Mouse (Mus musculus) liver, adult 2 months (tissue): ENCODE measurements around the gene Prdm8. TPM values are rescaled to one million over a fixed set of nuclear protein-coding genes. Genes with fewer than 3 reads are reported as not detected.

Experiments
- DNase-seq: peaks from one replicate; pipeline ENCODE4 v3.0.0-alpha.2; 2011; ENCODE audit warnings: low read depth, low spot score; ENCODE audit errors: extremely low read depth
- H3K27ac ChIP-seq: fragments of 200-500 bp; replicated peaks from 2 replicates; pipeline ENCODE4 v1.5.1; 2012; ENCODE audit warnings: low read depth, mild to moderate bottlenecking, control low read depth, inconsistent platforms, low read length; ENCODE audit not compliant: insufficient read depth
- H3K27me3 ChIP-seq: fragments of 200-500 bp; 2 replicates; pipeline ENCODE4 v1.6.1; 2012; ENCODE audit warnings: mild to moderate bottlenecking, moderate library complexity, low read length, inconsistent platforms; ENCODE audit not compliant: control insufficient read depth, insufficient read depth
- H3K36me3 ChIP-seq: fragments of 200-500 bp; 2 replicates; pipeline ENCODE4 v1.6.1; 2012; ENCODE audit warnings: low read length, inconsistent platforms; ENCODE audit not compliant: control insufficient read depth, insufficient read depth
- H3K4me1 ChIP-seq: fragments of 200-500 bp; 2 replicates; pipeline ENCODE4 v1.6.1; 2011; ENCODE audit warnings: low read length; ENCODE audit not compliant: control insufficient read depth, insufficient read depth
- H3K4me3 ChIP-seq: fragments of 200-500 bp; 2 replicates; pipeline ENCODE4 v1.5.1; 2011; ENCODE audit warnings: low read depth, mild to moderate bottlenecking, control low read depth, low read length, moderate library complexity; ENCODE audit not compliant: insufficient read depth
- H3K79me2 ChIP-seq: fragments of 200-500 bp; 2 replicates; pipeline ENCODE4 v1.6.1; 2012; ENCODE audit warnings: inconsistent platforms, mild to moderate bottlenecking, low read length, moderate library complexity; ENCODE audit not compliant: control insufficient read depth, insufficient read depth
- H3K9ac ChIP-seq: fragments of 200-500 bp; 2 replicates; pipeline ENCODE4 v1.6.1; 2012; ENCODE audit warnings: low read depth, mild to moderate bottlenecking, control low read depth, inconsistent platforms, low read length
- CTCF ChIP-seq: fragments of 200-500 bp; IDR thresholded peaks from 2 replicates; pipeline ENCODE4 v1.5.1; 2011; ENCODE audit warnings: low read depth, low read length, control low read depth
- POLR2A ChIP-seq: fragments of 200-500 bp; IDR thresholded peaks from 2 replicates; pipeline ENCODE4 v1.6.1; 2011; ENCODE audit warnings: low read length, control low read depth; ENCODE audit not compliant: insufficient read depth; ENCODE audit errors: extremely low read depth
- WGBS: fragments of 180-500 bp; shearing (Covaris S2); methylation state at CpG from one replicate; pipeline ENCODE4 v1.1.7; 2018; 5-methylcytosine and 5-hydroxymethylcytosine counted together
- polyA plus RNA-seq: library from polyadenylated mRNA; depleted of rRNA; stranded (reverse); fragments of >200 nt; gene quantifications from 2 replicates; pipeline ENCODE4 v1.2.3, GENCODE M21; 2012; rRNA removed
- total RNA-seq: library from RNA; depleted of rRNA; stranded (reverse); fragments of >200 nt; gene quantifications from 2 replicates; pipeline ENCODE4 v1.2.3, GENCODE M21; 2014; rRNA removed

Gene Prdm8
- total RNA-seq: not detected in 2 replicates
- polyA plus RNA-seq: not detected in 2 replicates

DNA sequence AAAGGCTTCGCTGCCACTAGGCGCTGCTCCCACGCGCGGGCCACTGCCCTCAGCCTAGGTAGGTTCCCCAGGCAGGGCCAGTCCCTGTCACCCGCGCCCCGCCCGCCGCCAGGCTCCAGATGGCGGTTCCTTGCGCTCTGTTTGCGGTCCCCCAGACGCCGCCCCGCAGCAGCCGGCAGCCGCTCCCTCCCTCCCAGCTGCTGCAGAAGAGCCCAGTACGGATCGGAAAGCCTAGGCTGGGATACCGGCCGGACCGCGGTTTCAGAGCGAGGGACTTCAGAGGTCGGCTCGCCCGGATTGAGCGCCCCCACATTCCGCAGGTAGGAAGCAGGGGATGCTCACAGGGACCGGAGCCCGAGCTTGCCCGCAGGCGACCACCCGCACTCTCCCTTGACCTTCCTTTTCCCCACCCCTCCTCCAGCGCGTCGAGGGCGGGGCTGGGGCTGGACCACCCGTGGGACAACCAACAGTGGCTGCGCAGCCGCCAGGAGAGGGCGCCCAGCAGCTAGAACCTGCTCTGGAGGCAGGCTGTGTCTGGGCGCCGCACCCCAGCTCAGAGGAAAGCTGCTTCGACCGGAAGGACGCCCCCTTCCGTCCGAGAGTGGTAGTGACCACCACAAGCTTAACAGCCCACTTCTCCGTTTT is at the start of gene Prdm8:
Gene Prdm8 (plus strand): TSS at position 19 of the 645 bp plus-strand sequence.
- H3K4me1 ChIP-seq: peaks cover 2% of the 10 kb centered on the region; the same call in 1 of the 2 replicates
- H3K4me3 ChIP-seq: peak within 1 kb of the TSS; percentile 52; the same call in 1 of the 2 replicates
- no peak within 1 kb of the TSS for H3K9ac ChIP-seq
- WGBS: under 1% methylated on average over 51 of the region's 51 CpGs
- H3K27me3 ChIP-seq: peaks cover 29% of the 10 kb centered on the region
- H3K36me3 ChIP-seq: no peaks in the 10 kb centered on the region
- H3K79me2 ChIP-seq: no peaks in the 10 kb centered on the region
- no peak within 1 kb of the TSS for H3K27ac ChIP-seq
- TF ChIP-seq POLR2A (no peak), CTCF (peak; percentile 77)
- DNase-seq: no peak

DNA sequence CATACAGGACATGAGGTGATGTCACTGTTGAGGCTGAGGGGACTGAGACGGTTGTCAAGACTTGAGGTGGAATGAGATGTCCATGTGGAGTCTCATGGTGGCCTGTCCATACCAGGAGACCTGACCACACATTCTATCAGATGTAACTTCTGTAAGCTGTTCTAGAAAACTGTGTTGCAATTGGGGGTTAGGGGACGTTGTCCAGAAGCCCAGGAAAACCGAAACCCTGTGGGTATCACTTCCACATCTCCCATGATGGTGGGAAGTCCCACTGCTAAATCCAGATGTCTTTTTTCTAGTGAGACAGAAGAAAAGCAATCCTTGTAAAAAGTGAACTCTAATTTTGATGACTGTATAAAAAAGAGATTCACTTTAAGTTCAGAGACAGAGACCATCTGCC is 39.9 kb upstream of the Prdm8 start:
- no peak overlapping the region for H3K9ac ChIP-seq
- H3K4me1 ChIP-seq: no peaks in the 10 kb centered on the region
- no peaks in the 10 kb centered on the region for H3K79me2 ChIP-seq
- WGBS: 78% methylated on average over 3 of the region's 3 CpGs
- TF ChIP-seq CTCF: no peak
- no peak for TF ChIP-seq POLR2A
- no peak overlapping the region for H3K27ac ChIP-seq
- no peaks in the 10 kb centered on the region for H3K27me3 ChIP-seq
- DNase-seq: no peak
- H3K36me3 ChIP-seq: no peaks in the 10 kb centered on the region
- no peak overlapping the region for H3K4me3 ChIP-seq

DNA sequence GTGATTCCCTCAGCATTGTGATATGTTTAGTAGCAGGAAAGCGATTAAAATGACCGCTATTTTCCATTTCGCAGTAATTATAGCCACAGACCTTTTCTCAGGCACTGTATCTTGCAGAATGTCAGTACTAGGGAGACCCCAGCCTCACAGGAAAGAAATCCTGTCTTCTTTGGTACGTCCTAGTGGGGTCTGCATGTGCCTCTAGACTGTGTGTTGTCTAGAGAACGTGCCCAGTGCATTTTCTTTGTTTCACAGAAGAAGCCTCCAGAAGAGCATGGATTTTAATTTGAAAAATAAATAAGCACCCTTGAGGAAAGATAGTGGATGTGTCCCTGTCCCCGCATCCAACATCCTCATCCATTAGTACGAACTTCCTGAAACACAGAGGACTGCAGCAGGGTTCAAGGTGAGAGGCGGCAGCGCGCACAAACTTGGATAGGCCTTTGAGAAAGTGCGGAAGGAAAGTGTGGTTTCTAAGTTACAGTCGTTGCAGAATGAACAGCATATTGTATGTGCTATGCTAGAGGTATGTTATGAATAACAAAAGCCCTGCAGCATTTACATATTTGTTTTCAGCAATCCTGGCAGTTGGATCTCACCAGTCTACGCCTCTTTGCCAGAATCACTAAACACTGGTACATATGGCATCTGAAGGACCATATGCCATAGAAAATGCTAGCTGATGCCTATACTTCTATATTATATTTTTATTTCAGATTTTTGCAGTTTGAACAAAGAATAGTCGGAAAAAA is 28.3 kb upstream of the Prdm8 start:
- Histone ChIP-seq H3K79me2 (no peaks in the 10 kb centered on the region), H3K27me3 (no peaks in the 10 kb centered on the region), H3K36me3 (no peaks in the 10 kb centered on the region), H3K27ac (no peak overlapping the region), H3K9ac (no peak overlapping the region), H3K4me1 (no peaks in the 10 kb centered on the region), H3K4me3 (no peak overlapping the region)
- DNase-seq: no peak
- 78% methylated on average over 14 of the region's 14 CpGs for WGBS
- TF ChIP-seq POLR2A (no peak), CTCF (no peak)

DNA sequence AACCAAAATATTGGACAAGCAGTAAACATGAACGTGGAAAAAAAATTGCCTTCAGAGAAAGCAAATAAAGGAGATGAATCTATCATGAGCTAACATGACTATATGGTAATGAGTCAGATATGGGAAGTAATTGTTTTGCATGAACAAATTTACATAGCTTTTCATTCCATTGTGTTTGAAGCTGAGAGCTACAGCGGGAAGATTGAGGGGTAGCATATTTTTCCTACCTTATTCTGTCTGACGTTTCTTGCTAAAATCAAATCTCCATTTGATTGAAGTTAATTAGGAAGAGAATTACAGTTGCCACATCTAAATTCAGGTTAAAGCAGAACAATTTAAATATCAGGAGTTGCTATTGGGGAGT is 27.7 kb upstream of the Prdm8 start:
- Histone ChIP-seq H3K27ac (no peak overlapping the region), H3K36me3 (no peaks in the 10 kb centered on the region), H3K79me2 (no peaks in the 10 kb centered on the region), H3K9ac (no peak overlapping the region), H3K4me1 (no peaks in the 10 kb centered on the region), H3K4me3 (no peak overlapping the region), H3K27me3 (no peaks in the 10 kb centered on the region)
- DNase-seq: no peak
- WGBS: 90% methylated on average over 3 of the region's 3 CpGs
- TF ChIP-seq POLR2A (no peak), CTCF (no peak)

DNA sequence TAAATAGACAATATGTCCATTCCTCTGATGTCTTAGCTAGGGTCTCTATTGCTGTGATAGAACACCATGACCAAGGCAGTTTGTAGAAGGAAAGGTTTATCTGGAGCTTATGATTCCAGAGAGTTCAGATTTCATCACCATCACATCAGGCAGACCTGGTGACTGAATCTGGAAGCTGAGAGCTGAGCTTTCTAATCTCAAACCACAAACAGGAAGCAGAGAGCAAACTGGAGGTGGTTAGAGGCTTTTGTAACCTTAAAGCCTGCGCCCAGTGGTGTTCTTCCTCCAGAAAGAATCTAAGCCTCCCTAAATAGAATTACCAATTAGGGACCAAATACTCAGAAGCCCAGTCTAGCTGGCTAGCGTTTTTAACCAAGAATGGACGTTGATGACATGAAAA is 20.1 kb upstream of the Prdm8 start:
- Histone ChIP-seq H3K27ac (no peak overlapping the region), H3K36me3 (no peaks in the 10 kb centered on the region), H3K4me3 (no peak overlapping the region), H3K4me1 (no peaks in the 10 kb centered on the region), H3K79me2 (no peaks in the 10 kb centered on the region), H3K9ac (no peak overlapping the region), H3K27me3 (no peaks in the 10 kb centered on the region)
- DNase-seq: no peak
- 52% methylated on average over 3 of the region's 3 CpGs for WGBS
- TF ChIP-seq CTCF (no peak), POLR2A (no peak)

DNA sequence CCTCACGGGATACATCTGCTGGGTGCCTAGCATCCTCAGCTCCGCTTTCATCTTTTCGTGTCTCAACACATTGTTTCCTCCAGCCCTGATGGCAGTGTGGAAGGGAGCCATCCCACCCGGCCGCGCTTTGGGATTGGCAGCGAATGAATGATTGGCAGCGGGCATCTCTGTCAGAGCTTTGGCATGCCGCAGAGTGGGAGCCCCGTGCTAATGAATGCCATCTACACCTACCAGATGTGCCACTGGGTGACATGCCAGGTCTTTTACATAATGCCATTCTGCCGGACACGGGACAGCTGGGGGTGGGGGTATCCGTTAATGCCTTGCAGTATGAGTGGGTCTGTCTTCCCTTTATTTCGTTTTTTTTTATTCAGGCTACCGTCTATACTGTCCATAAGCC is 882 bp upstream of the Prdm8 start:
- DNase-seq: no peak
- 18% methylated on average over 15 of the region's 15 CpGs for WGBS
- TF ChIP-seq POLR2A: no peak
- no peak for TF ChIP-seq CTCF

More for the DNA sequence above, 882 bp upstream of the Prdm8 start:
- Histone ChIP-seq H3K27me3 (peaks cover 23% of the 10 kb centered on the region), H3K4me1 (peaks cover 2% of the 10 kb centered on the region; the same call in 1 of the 2 replicates), H3K36me3 (no peaks in the 10 kb centered on the region), H3K4me3 (no peak overlapping the region), H3K27ac (no peak overlapping the region), H3K79me2 (no peaks in the 10 kb centered on the region), H3K9ac (no peak overlapping the region)
